Mouse (Mus musculus) frontal cortex, postnatal 25 days (tissue): ENCODE results near the gene Kir3dl1.
"Not testable (repeated sequence)": the region's sequence is repeated elsewhere in the genome, so short reads cannot be mapped to it uniquely, and the experiment has no call there.

Experiments
- DNase-seq, 2 experiments: peaks; one replicate each; pipeline ENCODE4 v3.0.0; 2022; ENCODE audit warnings: low spot score in 2 of 2

The Kir3dl1 gene

DNA sequence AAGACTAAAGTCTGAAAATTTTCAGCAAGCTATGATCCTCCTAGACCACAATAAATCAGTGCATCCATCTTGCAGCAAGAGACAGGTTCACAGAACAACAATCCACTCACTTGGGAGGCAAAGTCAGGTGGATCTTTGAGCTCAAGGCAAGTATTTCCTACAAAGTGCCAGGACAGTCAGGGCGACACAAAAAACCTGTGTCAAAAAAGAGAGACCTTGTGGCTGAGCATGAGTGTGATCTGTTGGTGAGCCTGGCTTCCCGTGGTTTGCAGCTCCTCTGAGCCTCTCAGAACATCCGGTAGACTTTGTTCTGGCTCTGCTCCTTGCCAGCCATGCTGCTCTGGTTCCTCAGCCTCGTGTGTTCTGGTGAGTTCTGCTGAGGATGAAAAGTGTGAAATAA is at the start of gene Kir3dl1:
Kir3dl1 (plus strand) TSS at position 301 of the 400 bp plus-strand sequence.
- not testable (repeated sequence) for DNase-seq

DNA sequence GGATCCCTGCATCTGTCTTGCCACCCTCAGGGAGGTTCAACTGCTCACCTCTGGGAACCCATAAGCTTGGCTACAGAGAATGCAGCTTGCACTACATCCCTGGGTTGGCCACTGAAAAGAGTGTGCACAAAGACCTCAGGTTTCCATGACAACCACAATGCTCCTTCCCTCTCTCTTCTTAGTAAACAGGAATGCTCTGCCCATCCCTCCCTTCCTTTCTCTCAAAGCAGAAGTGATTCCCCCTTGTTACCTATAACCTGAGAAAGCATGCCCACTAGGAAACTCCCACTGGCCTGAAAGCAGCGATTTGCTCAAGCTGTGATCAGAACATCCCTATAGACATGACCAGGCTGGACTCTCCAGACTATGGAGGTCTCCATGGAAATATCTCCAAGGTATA is 26.2 kb downstream of the Kir3dl1 start, which contains the start of gene Kir3dl2:
Kir3dl2 (minus strand) TSS at position 101 of the 400 bp plus-strand sequence.
- not testable (repeated sequence) for DNase-seq

DNA sequence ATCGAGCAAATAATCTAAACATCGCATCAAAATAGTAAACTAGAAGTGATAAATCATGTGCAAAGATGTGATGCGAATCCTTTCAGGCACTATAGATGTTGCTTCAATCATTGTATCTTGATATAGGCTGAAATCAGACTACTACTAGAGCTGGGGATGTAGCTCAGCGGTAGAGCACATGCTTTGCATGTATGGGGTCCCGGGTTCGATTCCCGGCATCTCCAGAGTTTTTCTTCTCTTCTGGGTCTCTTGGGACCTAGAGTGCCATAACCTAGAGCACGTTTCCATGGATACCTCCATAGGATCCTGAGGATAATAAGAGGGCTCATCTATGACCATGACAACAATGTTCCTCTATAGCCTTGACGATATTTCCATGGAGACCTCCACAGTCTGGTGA is 51.3 kb downstream of the Kir3dl1 start:
- DNase-seq = not testable (repeated sequence)
